Mouse (Mus musculus): ENCODE data around the gene Pdk2. TPM values are rescaled to one million over a fixed set of nuclear protein-coding genes. Genes with fewer than 3 reads are reported as not detected.

Gene Pdk2
- polyA plus RNA-seq, 1 experiment = 219 TPM

- DNase-seq = peak in 1 of 2 experiments; percentile 74
- Histone ChIP-seq H3K4me3 (replicated peaks; ENCODE audit: insufficient read depth, low read depth, low read length) (peak overlapping the region; percentile 82), H3K27ac (ENCODE audit: insufficient read depth, low read length) (peak overlapping the region; percentile 97), H3K4me1 (ENCODE audit: control insufficient read depth, insufficient read depth, low read length) (peaks cover 21% of the 10 kb centered on the region; the same call in 1 of the 2 replicates), H3K27me3 (ENCODE audit: control insufficient read depth, insufficient read depth, low read length) (no peaks in the 10 kb centered on the region)
- TF ChIP-seq POLR2A (IDR thresholded peaks at IDR 0.05; ENCODE audit: borderline replicate concordance, insufficient read depth, low read length) (no peak), CTCF (IDR thresholded peaks at IDR 0.05; ENCODE audit: borderline replicate concordance, insufficient read depth, low read depth, low read length) (no peak)
- WGBS = under 1% methylated on average over 99 of the region's 99 CpGs
Measured at GRCm38 (mm10) chr11:94991641-94992479, 49.3 kb downstream of the Pdk2 start.

- under 1% methylated on average over 61 of the region's 69 CpGs for WGBS
- TF ChIP-seq CTCF (IDR thresholded peaks at IDR 0.05; ENCODE audit: borderline replicate concordance, insufficient read depth, low read depth, low read length) (peak; percentile 39; the same call in 1 of the 2 replicates), POLR2A (IDR thresholded peaks at IDR 0.05; ENCODE audit: borderline replicate concordance, insufficient read depth, low read length) (peak; percentile 41; the same call in 1 of the 2 replicates)
- peak; percentile 95 to 96 for DNase-seq
- H3K27ac ChIP-seq (ENCODE audit: insufficient read depth, low read length) = peak within 1 kb of the TSS; percentile 97
- no peaks in the 10 kb centered on the region for H3K27me3 ChIP-seq (ENCODE audit: control insufficient read depth, insufficient read depth, low read length)
- peak within 1 kb of the TSS; percentile 97 for H3K4me3 ChIP-seq (replicated peaks; ENCODE audit: insufficient read depth, low read depth, low read length)
- H3K4me1 ChIP-seq (ENCODE audit: control insufficient read depth, insufficient read depth, low read length) = peaks cover 12% of the 10 kb centered on the region; the same call in 1 of the 2 replicates
Measured at GRCm38 (mm10) chr11:94990749-94991577, 50.2 kb downstream of the Pdk2 start, which contains the start of gene Ppp1r9b. Ppp1r9b (plus strand) TSS chr11:94991035.

DNA sequence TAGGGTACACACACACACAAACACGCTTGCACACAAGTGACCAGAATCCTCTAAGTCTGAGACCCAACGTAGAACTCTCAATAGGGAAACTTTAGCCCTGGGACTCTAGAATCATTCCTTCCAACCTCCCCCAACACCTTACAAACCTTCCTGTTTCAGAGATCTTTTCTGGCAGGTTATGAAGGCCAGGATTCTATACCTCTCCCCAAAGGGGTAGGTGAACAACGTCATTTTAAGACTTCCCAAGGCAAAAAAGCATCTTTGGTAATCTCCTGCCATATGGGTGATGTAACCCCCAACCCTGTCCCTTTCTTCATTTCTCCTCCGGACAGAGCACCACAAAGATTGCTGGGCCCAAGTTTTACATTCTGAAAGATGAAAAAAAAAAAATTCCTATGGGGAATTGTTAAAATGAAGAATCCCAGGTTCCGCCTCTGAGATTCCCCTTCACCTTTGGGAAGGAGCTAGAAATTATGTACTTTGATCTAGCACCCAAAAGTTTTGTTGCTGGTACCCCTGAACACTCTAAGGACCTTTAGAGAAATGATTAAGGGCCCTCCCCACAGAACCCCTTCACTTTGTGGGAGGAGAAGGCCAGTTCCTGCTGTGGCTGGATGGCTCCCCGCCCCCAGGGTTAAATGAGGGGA, 50.9 kb downstream of the Pdk2 start:
- H3K27me3 ChIP-seq (ENCODE audit: control insufficient read depth, insufficient read depth, low read length) = no peaks in the 10 kb centered on the region
- peak overlapping the region; percentile 97 for H3K4me3 ChIP-seq (replicated peaks; ENCODE audit: insufficient read depth, low read depth, low read length)
- TF ChIP-seq CTCF (IDR thresholded peaks at IDR 0.05; ENCODE audit: borderline replicate concordance, insufficient read depth, low read depth, low read length) (no peak), POLR2A (IDR thresholded peaks at IDR 0.05; ENCODE audit: borderline replicate concordance, insufficient read depth, low read length) (no peak)
- peak overlapping the region; percentile 84 for H3K27ac ChIP-seq (ENCODE audit: insufficient read depth, low read length)
- WGBS = 28% methylated on average over 6 of the region's 6 CpGs
- DNase-seq = no peak
- 0 out of 2 replicates have a peak, but pooled peaks cover 9% of the 10 kb centered on the region for H3K4me1 ChIP-seq (ENCODE audit: control insufficient read depth, insufficient read depth, low read length)

DNA sequence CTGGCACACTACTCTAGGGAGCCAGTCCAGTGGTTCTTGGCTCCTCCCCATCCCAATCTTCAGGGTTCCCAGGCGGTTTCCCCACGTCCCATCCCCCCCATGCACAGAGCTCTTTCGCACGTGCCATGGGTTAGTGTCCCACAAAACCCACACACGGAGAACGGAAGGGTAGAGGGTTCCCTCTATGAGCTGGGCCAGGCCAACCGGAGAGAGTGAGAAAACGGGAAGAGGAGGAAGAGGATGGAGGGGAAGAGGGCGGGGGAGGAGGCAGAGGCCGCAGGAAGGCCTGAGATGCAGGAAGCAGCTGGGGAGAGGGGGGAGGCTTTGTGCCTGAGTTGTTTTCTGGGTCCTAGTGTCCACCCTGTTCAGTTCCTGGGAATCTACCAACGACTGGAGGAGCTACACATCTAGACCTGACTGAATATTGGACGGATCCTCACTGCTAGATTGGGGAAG, 51.6 kb downstream of the Pdk2 start:
- Histone ChIP-seq H3K4me3 (replicated peaks; ENCODE audit: insufficient read depth, low read depth, low read length) (peak overlapping the region; percentile 97), H3K27me3 (ENCODE audit: control insufficient read depth, insufficient read depth, low read length) (no peaks in the 10 kb centered on the region), H3K4me1 (ENCODE audit: control insufficient read depth, insufficient read depth, low read length) (0 out of 2 replicates have a peak, but pooled peaks cover 5% of the 10 kb centered on the region), H3K27ac (ENCODE audit: insufficient read depth, low read length) (peak overlapping the region; percentile 98)
- WGBS = 0% methylated on average over 12 of the region's 12 CpGs
- TF ChIP-seq POLR2A (IDR thresholded peaks at IDR 0.05; ENCODE audit: borderline replicate concordance, insufficient read depth, low read length) = peak; percentile 66
- TF ChIP-seq CTCF (IDR thresholded peaks at IDR 0.05; ENCODE audit: borderline replicate concordance, insufficient read depth, low read depth, low read length) = no peak; the same call in 1 of the 2 replicates
- peak; percentile 85 to 91 for DNase-seq

GRCm38 (mm10) chr11:94988780-94989561, 52.2 kb downstream of the Pdk2 start:
- Histone ChIP-seq H3K27ac (ENCODE audit: insufficient read depth, low read length) (peak overlapping the region; percentile 98), H3K4me3 (replicated peaks; ENCODE audit: insufficient read depth, low read depth, low read length) (peak overlapping the region; percentile 97), H3K27me3 (ENCODE audit: control insufficient read depth, insufficient read depth, low read length) (no peaks in the 10 kb centered on the region), H3K4me1 (ENCODE audit: control insufficient read depth, insufficient read depth, low read length) (0 out of 2 replicates have a peak, but pooled peaks cover 5% of the 10 kb centered on the region)
- peak; percentile 37 to 43 for DNase-seq
- 14% methylated on average over 10 of the region's 10 CpGs for WGBS
- TF ChIP-seq POLR2A (IDR thresholded peaks at IDR 0.05; ENCODE audit: borderline replicate concordance, insufficient read depth, low read length) = no peak
- no peak for TF ChIP-seq CTCF (IDR thresholded peaks at IDR 0.05; ENCODE audit: borderline replicate concordance, insufficient read depth, low read depth, low read length)

GRCm38 (mm10) chr11:94987851-94988250, 53.3 kb downstream of the Pdk2 start:
- Histone ChIP-seq H3K27me3 (ENCODE audit: control insufficient read depth, insufficient read depth, low read length) (no peaks in the 10 kb centered on the region), H3K4me3 (replicated peaks; ENCODE audit: insufficient read depth, low read depth, low read length) (no peak overlapping the region), H3K4me1 (ENCODE audit: control insufficient read depth, insufficient read depth, low read length) (0 out of 2 replicates have a peak, but pooled peaks cover 5% of the 10 kb centered on the region), H3K27ac (ENCODE audit: insufficient read depth, low read length) (no peak overlapping the region)
- DNase-seq = peak in 1 of 2 experiments; percentile 23
- 84% methylated on average over 8 of the region's 8 CpGs for WGBS
- TF ChIP-seq CTCF (IDR thresholded peaks at IDR 0.05; ENCODE audit: borderline replicate concordance, insufficient read depth, low read depth, low read length) (no peak), POLR2A (IDR thresholded peaks at IDR 0.05; ENCODE audit: borderline replicate concordance, insufficient read depth, low read length) (no peak)

Data from cerebellum, adult 2 months (tissue).